Mouse (Mus musculus) megakaryocyte, embryonic 14.5 days (primary cell): Measurements from ENCODE around the gene Fam76b.

Source experiments
- FLI1 ChIP-seq: IDR thresholded peaks from 2 replicates; pipeline ENCODE4 v1.6.1; 2012; ENCODE audit warnings: low read length, inconsistent platforms, mixed read lengths
- GATA1 ChIP-seq: IDR thresholded peaks from 3 replicates; pipeline ENCODE4 v1.6.1; 2012; ENCODE audit warnings: mixed read lengths, low read length, inconsistent platforms, borderline replicate concordance

DNA sequence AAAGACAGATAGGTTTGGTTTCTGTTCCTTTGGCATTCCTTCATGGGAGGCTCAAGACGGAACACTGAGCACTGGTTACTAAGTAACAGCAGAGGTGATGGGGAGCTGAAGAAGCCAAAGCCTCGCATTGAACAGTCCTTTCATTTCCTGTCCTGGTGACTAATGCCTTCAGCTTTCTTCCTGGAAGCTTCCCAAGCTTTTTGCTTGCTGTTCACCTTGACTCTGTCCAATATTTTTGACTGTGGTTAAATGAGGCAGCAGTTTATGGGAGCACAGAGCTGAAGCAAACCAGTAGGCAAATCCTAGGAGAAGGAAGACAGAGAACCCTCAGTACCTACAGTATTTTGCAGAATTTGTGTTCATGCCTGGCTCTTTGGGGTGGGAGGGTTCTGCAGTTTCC is 47.8 kb downstream of the Fam76b start:
- TF ChIP-seq FLI1 (no peak), GATA1 (no peak)
